Mouse (Mus musculus) T-helper 1 cell (primary cell): Measurements from ENCODE around the gene Baiap3.

Experiments
- in situ Hi-C: fragments of 300-600 bp; cut with MboI, MseI; formaldehyde crosslinking; loops from one replicate; pipeline ENCODE4 v1.15.1; 2025; ENCODE audit warnings: high pct_unique_total_duplicates

Baiap3 gene

GRCm38 (mm10) chr17:25211705-25212104 is 44.5 kb downstream of the Baiap3 start:
- in situ Hi-C loops = no loop called here

- in situ Hi-C loops = no loop called here
These were observed 45.3 kb downstream of the Baiap3 start for GRCm38 (mm10) chr17:25210680-25211466.

- in situ Hi-C loops = no loop called here
These were observed 46.2 kb downstream of the Baiap3 start for GRCm38 (mm10) chr17:25210006-25210405.

- in situ Hi-C loops = no loop called here
These were observed 53.8 kb downstream of the Baiap3 start for GRCm38 (mm10) chr17:25202401-25202800.
